23 mouse cellular contexts compared by ENCODE assay signal in genomic region chr14:32787691-32788090, GRCm38 (mm10). TPM values are rescaled to one million over a fixed set of nuclear protein-coding genes. Genes with fewer than 3 reads are reported as not detected.
"Had no signal": no experiment of that assay in that cellular context is flagged by ENCODE, and none has a peak within 500 bp of the region (broad histone marks: within the 10 kb centered on the region; RNA-seq: fewer than 3 reads in every experiment).

No protein-coding gene starts in this region.

- H3K27me3 ChIP-seq: limb, embryonic 12.5 days; midbrain, embryonic 13.5 days; stomach, embryonic 15.5 days had no signal

- H3K9me3 ChIP-seq: limb, embryonic 12.5 days; midbrain, embryonic 13.5 days; stomach, embryonic 15.5 days had no signal

- H3K36me3 ChIP-seq: limb, embryonic 12.5 days; midbrain, embryonic 13.5 days; stomach, embryonic 15.5 days had no signal

- DNase-seq: kidney, adult 9 months; kidney, postnatal 10 days; kidney, postnatal 4 days; liver; lung, adult 2 months; lung, postnatal 36 days; right cerebral cortex, postnatal 4 days; spleen, adult 18-20 months; thymus, postnatal 36 days had no signal

- H3K4me2 ChIP-seq: limb, embryonic 12.5 days; midbrain, embryonic 13.5 days; stomach, embryonic 15.5 days had no signal

- H3K4me1 ChIP-seq: limb, embryonic 12.5 days; midbrain, embryonic 13.5 days; stomach, embryonic 15.5 days had no signal

- H3K27ac ChIP-seq: layer of hippocampus, adult 2 months; limb, embryonic 12.5 days; liver, embryonic 14.5 days; midbrain, embryonic 13.5 days; stomach, embryonic 15.5 days had no signal

- H3K9ac ChIP-seq: limb, embryonic 12.5 days; liver, embryonic 14.5 days; midbrain, embryonic 13.5 days; stomach, embryonic 15.5 days had no signal

- ATAC-seq: intestine, postnatal 0 days; lung, postnatal 0 days; midbrain, embryonic 13.5 days had no signal

- H3K4me3 ChIP-seq: layer of hippocampus, adult 2 months; limb, embryonic 12.5 days; midbrain, embryonic 13.5 days; stomach, embryonic 15.5 days had no signal

RNA-seq across cellular contexts. Expression of gene Tmem273, which starts 1.9 kb away (rescaled TPM):
- total RNA-seq: megakaryocyte-erythroid progenitor cell, adult 5-6 weeks had no signal
- polyA plus RNA-seq: testis, adult 2 months had no signal

RNA-seq across cellular contexts. Expression of gene Fam170b, which starts 46.1 kb away (rescaled TPM):
- total RNA-seq: layer of hippocampus, adult 2 months; layer of hippocampus, postnatal 10 days; left cerebral cortex, postnatal 36 days; megakaryocyte-erythroid progenitor cell, adult 5-6 weeks; midbrain, postnatal 0 days had no signal
- polyA plus RNA-seq: intestine, postnatal 0 days; limb, embryonic 12.5 days; lung, adult 2 months; midbrain, embryonic 13.5 days; midbrain, postnatal 0 days; neural tube, embryonic 14.5 days; stomach, embryonic 15.5 days; thymus, postnatal 0 days had no signal
